Mouse (Mus musculus): ENCODE data around the gene C2cd2.

Gene C2cd2

GRCm38 (mm10) chr16:97808881-97809280, 153.5 kb downstream of the C2cd2 start:
- no peak for DNase-seq (ENCODE audit: low spot score)

- no peak for DNase-seq (ENCODE audit: low spot score)
Measured at GRCm38 (mm10) chr16:97805646-97806045, 156.8 kb downstream of the C2cd2 start.

Measured in layer of hippocampus, adult 11-12 months (tissue).